Mouse (Mus musculus): Measurements from ENCODE around the gene Rorc. TPM values are rescaled to one million over a fixed set of nuclear protein-coding genes. Genes with fewer than 3 reads are reported as not detected.

The Rorc gene
- polyA plus RNA-seq, 1 experiment from 2014 or later = 0.38 TPM

GRCm38 (mm10) chr3:94402451-94402850, 29.9 kb downstream of the Rorc start:
- no peak overlapping the region for H3K27ac ChIP-seq (replicated peaks; ENCODE audit: low read depth, low read length)
- H3K4me1 ChIP-seq (ENCODE audit: control insufficient read depth, insufficient read depth, low read length) = peaks cover 2% of the 10 kb centered on the region; the same call in 1 of the 2 replicates
- no peak for DNase-seq (ENCODE audit: low spot score)
- H3K27me3 ChIP-seq (ENCODE audit: control insufficient read depth, insufficient read depth, low read length) = peaks cover 4% of the 10 kb centered on the region
- 59% methylated on average over 8 of the region's 8 CpGs for WGBS
- H3K9ac ChIP-seq (replicated peaks; ENCODE audit: low read length) = no peak overlapping the region
- H3K9me3 ChIP-seq (replicated peaks; ENCODE audit: control insufficient read depth, low read length) = no peaks in the 10 kb centered on the region
- no peak overlapping the region for H3K4me3 ChIP-seq (ENCODE audit: low read depth, low read length)
- no peaks in the 10 kb centered on the region for H3K36me3 ChIP-seq (replicated peaks; ENCODE audit: control insufficient read depth, insufficient read depth, low read depth, low read length)
- ATAC-seq (replicated peaks; ENCODE audit: insufficient number of reproducible peaks, low FRiP score, low TSS enrichment, low read depth) = no peak
- no peak overlapping the region for H3K4me2 ChIP-seq (ENCODE audit: low read depth, low read length)

GRCm38 (mm10) chr3:94404366-94405054, 31.9 kb downstream of the Rorc start:
- WGBS = 15% methylated on average over 7 of the region's 7 CpGs
- H3K27ac ChIP-seq (replicated peaks; ENCODE audit: low read depth, low read length) = no peak overlapping the region
- DNase-seq (ENCODE audit: low spot score) (no peak), ATAC-seq (replicated peaks; ENCODE audit: insufficient number of reproducible peaks, low FRiP score, low TSS enrichment, low read depth) (no peak)
- no peaks in the 10 kb centered on the region for H3K36me3 ChIP-seq (replicated peaks; ENCODE audit: control insufficient read depth, insufficient read depth, low read depth, low read length)
- H3K27me3 ChIP-seq (ENCODE audit: control insufficient read depth, insufficient read depth, low read length) = no peaks in the 10 kb centered on the region; the same call in 1 of the 2 replicates
- H3K4me1 ChIP-seq (ENCODE audit: control insufficient read depth, insufficient read depth, low read length) = peaks cover 2% of the 10 kb centered on the region; the same call in 1 of the 2 replicates
- H3K9ac ChIP-seq (replicated peaks; ENCODE audit: low read length) = no peak overlapping the region
- H3K4me2 ChIP-seq (ENCODE audit: low read depth, low read length) = no peak overlapping the region; the same call in 1 of the 2 replicates
- H3K4me3 ChIP-seq (ENCODE audit: low read depth, low read length) = no peak overlapping the region
- H3K9me3 ChIP-seq (replicated peaks; ENCODE audit: control insufficient read depth, low read length) = no peaks in the 10 kb centered on the region

GRCm38 (mm10) chr3:94405561-94405960, 33.0 kb downstream of the Rorc start:
- Histone ChIP-seq H3K27ac (replicated peaks; ENCODE audit: low read depth, low read length) (no peak overlapping the region), H3K36me3 (replicated peaks; ENCODE audit: control insufficient read depth, insufficient read depth, low read depth, low read length) (no peaks in the 10 kb centered on the region), H3K9ac (replicated peaks; ENCODE audit: low read length) (no peak overlapping the region), H3K4me1 (ENCODE audit: control insufficient read depth, insufficient read depth, low read length) (peaks cover 2% of the 10 kb centered on the region; the same call in 1 of the 2 replicates), H3K9me3 (replicated peaks; ENCODE audit: control insufficient read depth, low read length) (no peaks in the 10 kb centered on the region), H3K4me3 (ENCODE audit: low read depth, low read length) (no peak overlapping the region), H3K4me2 (ENCODE audit: low read depth, low read length) (no peak overlapping the region), H3K27me3 (ENCODE audit: control insufficient read depth, insufficient read depth, low read length) (no peaks in the 10 kb centered on the region)
- no peak for ATAC-seq (replicated peaks; ENCODE audit: insufficient number of reproducible peaks, low FRiP score, low TSS enrichment, low read depth)
- no peak for DNase-seq (ENCODE audit: low spot score)
- WGBS = 64% methylated on average over 4 of the region's 4 CpGs

GRCm38 (mm10) chr3:94412530-94412929, 39.9 kb downstream of the Rorc start:
- H3K4me1 ChIP-seq (ENCODE audit: control insufficient read depth, insufficient read depth, low read length) = no peaks in the 10 kb centered on the region
- H3K4me3 ChIP-seq (ENCODE audit: low read depth, low read length) = peak overlapping the region; percentile 43
- no peaks in the 10 kb centered on the region for H3K27me3 ChIP-seq (ENCODE audit: control insufficient read depth, insufficient read depth, low read length)
- peak; percentile 51; the same call in 1 of the 2 replicates for ATAC-seq (replicated peaks; ENCODE audit: insufficient number of reproducible peaks, low FRiP score, low TSS enrichment, low read depth)
- peak overlapping the region; percentile 87 for H3K4me2 ChIP-seq (ENCODE audit: low read depth, low read length)
- peak overlapping the region; percentile 39 for H3K9ac ChIP-seq (replicated peaks; ENCODE audit: low read length)
- WGBS = 13% methylated on average over 25 of the region's 25 CpGs
- H3K27ac ChIP-seq (replicated peaks; ENCODE audit: low read depth, low read length) = no peak overlapping the region
- no peaks in the 10 kb centered on the region for H3K9me3 ChIP-seq (replicated peaks; ENCODE audit: control insufficient read depth, low read length)
- DNase-seq (ENCODE audit: low spot score) = no peak
- no peaks in the 10 kb centered on the region for H3K36me3 ChIP-seq (replicated peaks; ENCODE audit: control insufficient read depth, insufficient read depth, low read depth, low read length)

GRCm38 (mm10) chr3:94413031-94413679, 40.6 kb downstream of the Rorc start, which contains the start of gene Tdrkh:
Tdrkh (plus strand) TSS chr3:94413273.
- Histone ChIP-seq H3K4me1 (ENCODE audit: control insufficient read depth, insufficient read depth, low read length) (no peaks in the 10 kb centered on the region), H3K27ac (replicated peaks; ENCODE audit: low read depth, low read length) (no peak within 1 kb of the TSS), H3K9me3 (replicated peaks; ENCODE audit: control insufficient read depth, low read length) (no peaks in the 10 kb centered on the region), H3K4me2 (ENCODE audit: low read depth, low read length) (peak within 1 kb of the TSS; percentile 87), H3K27me3 (ENCODE audit: control insufficient read depth, insufficient read depth, low read length) (no peaks in the 10 kb centered on the region), H3K9ac (replicated peaks; ENCODE audit: low read length) (peak within 1 kb of the TSS; percentile 52), H3K4me3 (ENCODE audit: low read depth, low read length) (peak within 1 kb of the TSS; percentile 43), H3K36me3 (replicated peaks; ENCODE audit: control insufficient read depth, insufficient read depth, low read depth, low read length) (no peaks in the 10 kb centered on the region)
- ATAC-seq (replicated peaks; ENCODE audit: insufficient number of reproducible peaks, low FRiP score, low TSS enrichment, low read depth) (peak; percentile 100), DNase-seq (ENCODE audit: low spot score) (peak; percentile 98)
- 12% methylated on average over 51 of the region's 52 CpGs for WGBS

- no peaks in the 10 kb centered on the region for H3K27me3 ChIP-seq (ENCODE audit: control insufficient read depth, insufficient read depth, low read length)
- ATAC-seq (replicated peaks; ENCODE audit: insufficient number of reproducible peaks, low FRiP score, low TSS enrichment, low read depth) = no peak
- H3K4me2 ChIP-seq (ENCODE audit: low read depth, low read length) = no peak overlapping the region
- WGBS = 75% methylated on average over 2 of the region's 2 CpGs
- H3K36me3 ChIP-seq (replicated peaks; ENCODE audit: control insufficient read depth, insufficient read depth, low read depth, low read length) = no peaks in the 10 kb centered on the region
- no peak overlapping the region for H3K9ac ChIP-seq (replicated peaks; ENCODE audit: low read length)
- H3K27ac ChIP-seq (replicated peaks; ENCODE audit: low read depth, low read length) = no peak overlapping the region
- no peaks in the 10 kb centered on the region for H3K9me3 ChIP-seq (replicated peaks; ENCODE audit: control insufficient read depth, low read length)
- no peaks in the 10 kb centered on the region for H3K4me1 ChIP-seq (ENCODE audit: control insufficient read depth, insufficient read depth, low read length)
- DNase-seq (ENCODE audit: low spot score) = no peak
- no peak overlapping the region for H3K4me3 ChIP-seq (ENCODE audit: low read depth, low read length)
Observed at GRCm38 (mm10) chr3:94430980-94431379, 58.4 kb downstream of the Rorc start.

- Histone ChIP-seq H3K27me3 (ENCODE audit: control insufficient read depth, insufficient read depth, low read length) (no peaks in the 10 kb centered on the region), H3K4me3 (ENCODE audit: low read depth, low read length) (no peak overlapping the region), H3K9ac (replicated peaks; ENCODE audit: low read length) (no peak overlapping the region), H3K27ac (replicated peaks; ENCODE audit: low read depth, low read length) (no peak overlapping the region), H3K4me2 (ENCODE audit: low read depth, low read length) (no peak overlapping the region), H3K36me3 (replicated peaks; ENCODE audit: control insufficient read depth, insufficient read depth, low read depth, low read length) (no peaks in the 10 kb centered on the region), H3K4me1 (ENCODE audit: control insufficient read depth, insufficient read depth, low read length) (no peaks in the 10 kb centered on the region), H3K9me3 (replicated peaks; ENCODE audit: control insufficient read depth, low read length) (no peaks in the 10 kb centered on the region)
- ATAC-seq (replicated peaks; ENCODE audit: insufficient number of reproducible peaks, low FRiP score, low TSS enrichment, low read depth) (no peak), DNase-seq (ENCODE audit: low spot score) (no peak)
- WGBS = 82% methylated on average over 2 of the region's 2 CpGs
Observed at GRCm38 (mm10) chr3:94434305-94434704, 61.7 kb downstream of the Rorc start.

GRCm38 (mm10) chr3:94436420-94436819, 63.8 kb downstream of the Rorc start:
- no peaks in the 10 kb centered on the region for H3K4me1 ChIP-seq (ENCODE audit: control insufficient read depth, insufficient read depth, low read length)
- ATAC-seq (replicated peaks; ENCODE audit: insufficient number of reproducible peaks, low FRiP score, low TSS enrichment, low read depth) (no peak), DNase-seq (ENCODE audit: low spot score) (no peak)
- H3K4me2 ChIP-seq (ENCODE audit: low read depth, low read length) = no peak overlapping the region
- H3K9me3 ChIP-seq (replicated peaks; ENCODE audit: control insufficient read depth, low read length) = no peaks in the 10 kb centered on the region
- no peak overlapping the region for H3K4me3 ChIP-seq (ENCODE audit: low read depth, low read length)
- H3K36me3 ChIP-seq (replicated peaks; ENCODE audit: control insufficient read depth, insufficient read depth, low read depth, low read length) = no peaks in the 10 kb centered on the region
- no peak overlapping the region for H3K9ac ChIP-seq (replicated peaks; ENCODE audit: low read length)
- H3K27me3 ChIP-seq (ENCODE audit: control insufficient read depth, insufficient read depth, low read length) = no peaks in the 10 kb centered on the region
- H3K27ac ChIP-seq (replicated peaks; ENCODE audit: low read depth, low read length) = no peak overlapping the region
- 76% methylated on average over 9 of the region's 9 CpGs for WGBS

Measured in embryonic facial prominence, embryonic 11.5 days (tissue).